Mouse (Mus musculus) cortical plate, adult 2 months (tissue): ENCODE measurements at regions not wholly inside any gene's neighbourhood (a gene's known extent, or its start where the extent isn't known, plus 50 kb on each side); places are given as distances from the start of the nearest gene placed in this dataset.

Source experiments
- CTCF ChIP-seq: fragments of 200-500 bp; IDR thresholded peaks from 2 replicates; pipeline ENCODE4 v1.5.1; 2011; ENCODE audit warnings: mild to moderate bottlenecking, control low read depth, low read length; ENCODE audit not compliant: insufficient read depth; ENCODE audit errors: extremely low read depth
- POLR2A ChIP-seq: fragments of 200-500 bp; IDR thresholded peaks from 2 replicates; pipeline ENCODE4 v1.6.1; 2011; ENCODE audit warnings: mild to moderate bottlenecking, low read length, control low read depth; ENCODE audit not compliant: insufficient read depth; ENCODE audit errors: extremely low read depth

DNA sequence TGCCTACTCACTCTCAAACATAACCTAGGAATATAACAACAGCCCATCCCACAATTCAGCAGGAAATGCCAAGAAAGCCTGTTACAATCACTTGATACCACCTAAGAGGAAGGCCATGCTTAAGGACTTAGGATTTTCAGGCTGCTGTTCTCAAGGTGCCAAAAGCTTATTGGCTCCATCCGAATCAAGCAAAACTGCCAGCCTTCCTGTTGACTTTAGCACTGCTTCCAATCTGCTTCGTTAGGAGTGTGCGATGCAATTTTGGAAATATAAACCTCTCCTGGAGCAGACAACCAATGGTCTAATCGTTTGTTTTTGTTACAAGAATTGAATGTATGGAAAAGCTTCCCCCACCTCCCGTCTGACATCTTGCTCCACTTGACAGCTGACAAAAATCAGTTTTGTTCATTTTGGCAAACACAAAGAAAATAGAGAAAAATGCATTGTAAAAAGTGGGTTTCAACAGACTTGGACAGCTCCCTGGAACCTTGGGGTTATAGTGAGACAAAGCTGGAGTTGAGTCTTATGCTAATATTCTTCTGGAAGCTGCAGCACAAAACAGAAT is 2620.0 kb upstream of the Gm7489 start:
- no peak for TF ChIP-seq CTCF
- no peak for TF ChIP-seq POLR2A
